Mouse (Mus musculus) limb, embryonic 11.5 days (tissue): Measurements from ENCODE around the gene AL607142.1. TPM values are rescaled to one million over a fixed set of nuclear protein-coding genes. Genes with fewer than 3 reads are reported as not detected.
A peak's percentile ranks its signal among the peaks of the same experiment; 100 is the strongest.

Experiments
- ATAC-seq: fragments of 200-750 bp; cut with Nextera tagmentation; 2 replicates; pipeline ENCODE4 v1.8.0; 2017; ENCODE audit warnings: low read depth; ENCODE audit not compliant: insufficient number of reproducible peaks, low FRiP score, low TSS enrichment
- DNase-seq: peaks from one replicate; pipeline ENCODE4 v3.0.0-alpha.2; 2015; ENCODE audit warnings: low spot score
- H3K27ac ChIP-seq: fragments of 300-500 bp; sonication (generic); replicated peaks from 2 replicates; pipeline ENCODE4 v1.5.1; 2014; ENCODE audit warnings: low read depth, mild to moderate bottlenecking, low read length
- H3K27me3 ChIP-seq: fragments of 300-500 bp; sonication (generic); 2 replicates; pipeline ENCODE4 v1.6.1; 2014; ENCODE audit warnings: mild to moderate bottlenecking, low read length, mixed read lengths; ENCODE audit not compliant: control insufficient read depth, insufficient read depth
- H3K36me3 ChIP-seq: fragments of 300-500 bp; sonication (generic); 2 replicates; pipeline ENCODE4 v1.6.1; 2014; ENCODE audit warnings: mild to moderate bottlenecking, low read length, moderate library complexity, mixed read lengths; ENCODE audit not compliant: control insufficient read depth, insufficient read depth
- H3K4me1 ChIP-seq: fragments of 300-500 bp; sonication (generic); 2 replicates; pipeline ENCODE4 v1.6.1; 2014; ENCODE audit warnings: low read length, mixed read lengths; ENCODE audit not compliant: control insufficient read depth, insufficient read depth
- H3K4me2 ChIP-seq: fragments of 300-500 bp; sonication (generic); 2 replicates; pipeline ENCODE4 v1.6.1; 2014; ENCODE audit warnings: low read depth, mild to moderate bottlenecking, moderate library complexity; ENCODE audit not compliant: severe bottlenecking
- H3K4me3 ChIP-seq: fragments of 300-500 bp; sonication (generic); 2 replicates; pipeline ENCODE4 v1.5.1; 2014; ENCODE audit warnings: low read depth, low read length
- H3K9ac ChIP-seq: fragments of 300-500 bp; sonication (generic); 2 replicates; pipeline ENCODE4 v1.6.1; 2014; ENCODE audit warnings: mild to moderate bottlenecking, low read length
- H3K9me3 ChIP-seq: fragments of 300-500 bp; sonication (generic); 2 replicates; pipeline ENCODE4 v1.6.1; 2016; ENCODE audit warnings: low read length; ENCODE audit not compliant: control insufficient read depth
- WGBS: fragments of 180-500 bp; shearing (Covaris S2); extraction: QIAGEN DNeasy Blood & Tissue Kit; methylation state at CpG from one replicate; pipeline ENCODE4 v1.1.7; 2014; 5-methylcytosine and 5-hydroxymethylcytosine counted together
- polyA plus RNA-seq: library from polyadenylated mRNA; unstranded; fragments of >200 nt; fragmentation: Nextera tagmentation; extraction: Ambion mirVana; gene quantifications from 2 replicates; pipeline ENCODE4 v1.2.1, GENCODE M21; 2014

AL607142.1 gene
- polyA plus RNA-seq, 1 experiment from 2014 or later: not detected

GRCm38 (mm10) chr4:120124656-120125055 lies 59.9 kb downstream of the AL607142.1 start:
- Histone ChIP-seq H3K9ac (no peak overlapping the region), H3K27me3 (no peaks in the 10 kb centered on the region), H3K4me2 (no peak overlapping the region), H3K4me1 (no peaks in the 10 kb centered on the region), H3K36me3 (no peaks in the 10 kb centered on the region), H3K9me3 (no peaks in the 10 kb centered on the region), H3K4me3 (no peak overlapping the region), H3K27ac (no peak overlapping the region)
- ATAC-seq: no peak
- WGBS: 81% methylated on average over 6 of the region's 6 CpGs
- no peak for DNase-seq

DNA sequence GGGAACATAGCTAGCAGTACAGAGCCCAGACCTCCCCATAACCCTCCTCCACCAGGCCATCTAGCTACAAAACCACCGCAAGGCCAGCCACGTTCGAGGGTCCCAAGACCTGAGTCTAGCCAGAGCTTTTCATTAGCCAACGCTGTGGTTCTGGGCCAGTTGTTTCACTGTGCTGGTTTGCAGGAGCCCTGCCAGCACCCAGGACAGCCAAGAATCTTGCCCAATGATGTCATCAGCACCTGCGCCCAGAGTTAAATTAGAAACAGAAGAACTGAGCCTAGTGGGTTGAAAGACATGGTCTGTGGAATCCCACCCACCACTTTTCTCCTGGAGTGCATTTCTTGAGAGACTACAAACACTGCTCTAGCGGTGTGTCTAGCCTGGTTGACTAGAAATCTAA lies 61.3 kb downstream of the AL607142.1 start:
- Histone ChIP-seq H3K4me3 (no peak overlapping the region), H3K27me3 (no peaks in the 10 kb centered on the region), H3K9me3 (no peaks in the 10 kb centered on the region), H3K9ac (no peak overlapping the region), H3K27ac (no peak overlapping the region), H3K4me2 (no peak overlapping the region), H3K4me1 (0 out of 2 replicates have a peak, but pooled peaks cover 2% of the 10 kb centered on the region), H3K36me3 (no peaks in the 10 kb centered on the region)
- no peak for ATAC-seq
- no peak for DNase-seq
- 89% methylated on average over 6 of the region's 6 CpGs for WGBS

GRCm38 (mm10) chr4:120127333-120127732 lies 62.5 kb downstream of the AL607142.1 start:
- no peak for ATAC-seq
- no peaks in the 10 kb centered on the region for H3K27me3 ChIP-seq
- H3K36me3 ChIP-seq: no peaks in the 10 kb centered on the region
- 85% methylated on average over 3 of the region's 3 CpGs for WGBS
- H3K4me2 ChIP-seq: no peak overlapping the region
- H3K9me3 ChIP-seq: no peaks in the 10 kb centered on the region
- no peak for DNase-seq
- 0 out of 2 replicates have a peak, but pooled peaks cover 3% of the 10 kb centered on the region for H3K4me1 ChIP-seq
- no peak overlapping the region for H3K4me3 ChIP-seq
- H3K27ac ChIP-seq: no peak overlapping the region
- no peak overlapping the region for H3K9ac ChIP-seq

DNA sequence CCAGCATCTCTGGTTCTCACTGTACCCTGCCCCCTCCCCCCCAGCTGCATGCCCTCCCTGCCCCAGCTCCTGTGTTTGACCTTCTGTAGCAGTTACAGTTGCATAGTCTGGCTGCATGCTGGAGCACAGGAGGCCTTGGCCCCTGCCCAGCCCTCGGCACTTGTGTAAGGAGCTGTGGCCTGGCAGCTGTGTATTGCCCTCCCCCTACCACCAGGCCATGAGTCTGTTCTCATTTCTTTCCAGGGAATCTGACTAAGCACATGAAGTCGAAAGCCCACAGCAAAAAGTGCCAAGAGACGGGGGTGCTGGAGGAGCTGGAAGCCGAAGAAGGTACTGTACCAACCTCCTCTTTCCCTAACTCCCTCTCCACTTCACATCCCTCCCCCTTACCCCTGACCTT lies 63.2 kb downstream of the AL607142.1 start:
- H3K4me2 ChIP-seq: no peak overlapping the region
- no peaks in the 10 kb centered on the region for H3K27me3 ChIP-seq
- H3K4me3 ChIP-seq: no peak overlapping the region
- no peaks in the 10 kb centered on the region for H3K9me3 ChIP-seq
- H3K4me1 ChIP-seq: 0 out of 2 replicates have a peak, but pooled peaks cover 3% of the 10 kb centered on the region
- H3K27ac ChIP-seq: no peak overlapping the region
- no peak for ATAC-seq
- no peak for DNase-seq
- no peaks in the 10 kb centered on the region for H3K36me3 ChIP-seq
- 86% methylated on average over 4 of the region's 4 CpGs for WGBS
- H3K9ac ChIP-seq: no peak overlapping the region

- H3K36me3 ChIP-seq: no peaks in the 10 kb centered on the region
- peak; percentile 68 for ATAC-seq
- WGBS: 39% methylated on average over 4 of the region's 4 CpGs
- no peak overlapping the region for H3K27ac ChIP-seq
- DNase-seq: peak; percentile 73
- H3K4me2 ChIP-seq: no peak overlapping the region
- H3K27me3 ChIP-seq: no peaks in the 10 kb centered on the region
- no peaks in the 10 kb centered on the region for H3K9me3 ChIP-seq
- H3K4me3 ChIP-seq: no peak overlapping the region
- no peak overlapping the region for H3K9ac ChIP-seq
- H3K4me1 ChIP-seq: 0 out of 2 replicates have a peak, but pooled peaks cover 3% of the 10 kb centered on the region
Observed at GRCm38 (mm10) chr4:120129233-120129885, 64.6 kb downstream of the AL607142.1 start.

- no peaks in the 10 kb centered on the region for H3K27me3 ChIP-seq
- H3K9ac ChIP-seq: no peak overlapping the region
- no peak overlapping the region for H3K4me3 ChIP-seq
- no peak overlapping the region for H3K4me2 ChIP-seq
- no peaks in the 10 kb centered on the region for H3K36me3 ChIP-seq
- 0 out of 2 replicates have a peak, but pooled peaks cover 3% of the 10 kb centered on the region for H3K4me1 ChIP-seq
- H3K27ac ChIP-seq: no peak overlapping the region
- ATAC-seq (no peak), DNase-seq (no peak)
- 6% methylated on average over 4 of the region's 4 CpGs for WGBS
- no peaks in the 10 kb centered on the region for H3K9me3 ChIP-seq
Observed at GRCm38 (mm10) chr4:120130926-120131325, 66.1 kb downstream of the AL607142.1 start.

- Histone ChIP-seq H3K27ac (no peak overlapping the region), H3K9ac (no peak overlapping the region), H3K27me3 (no peaks in the 10 kb centered on the region), H3K36me3 (no peaks in the 10 kb centered on the region), H3K4me1 (0 out of 2 replicates have a peak, but pooled peaks cover 3% of the 10 kb centered on the region), H3K4me3 (no peak overlapping the region), H3K9me3 (no peaks in the 10 kb centered on the region), H3K4me2 (no peak overlapping the region)
- DNase-seq (no peak), ATAC-seq (no peak)
- WGBS: 67% methylated on average over 24 of the region's 24 CpGs
Observed at GRCm38 (mm10) chr4:120131441-120132220, 66.8 kb downstream of the AL607142.1 start.

GRCm38 (mm10) chr4:120134223-120134622 lies 69.4 kb downstream of the AL607142.1 start:
- WGBS: 82% methylated on average over 6 of the region's 6 CpGs

More at GRCm38 (mm10) chr4:120134223-120134622, 69.4 kb downstream of the AL607142.1 start:
- Histone ChIP-seq H3K4me2 (no peak overlapping the region), H3K4me1 (0 out of 2 replicates have a peak, but pooled peaks cover 3% of the 10 kb centered on the region), H3K27me3 (no peaks in the 10 kb centered on the region), H3K36me3 (no peaks in the 10 kb centered on the region), H3K9me3 (no peaks in the 10 kb centered on the region), H3K27ac (no peak overlapping the region), H3K9ac (no peak overlapping the region), H3K4me3 (no peak overlapping the region)
- DNase-seq (no peak), ATAC-seq (no peak)
